Mouse (Mus musculus): Measurements from ENCODE around the gene Smarca2.

DNA sequence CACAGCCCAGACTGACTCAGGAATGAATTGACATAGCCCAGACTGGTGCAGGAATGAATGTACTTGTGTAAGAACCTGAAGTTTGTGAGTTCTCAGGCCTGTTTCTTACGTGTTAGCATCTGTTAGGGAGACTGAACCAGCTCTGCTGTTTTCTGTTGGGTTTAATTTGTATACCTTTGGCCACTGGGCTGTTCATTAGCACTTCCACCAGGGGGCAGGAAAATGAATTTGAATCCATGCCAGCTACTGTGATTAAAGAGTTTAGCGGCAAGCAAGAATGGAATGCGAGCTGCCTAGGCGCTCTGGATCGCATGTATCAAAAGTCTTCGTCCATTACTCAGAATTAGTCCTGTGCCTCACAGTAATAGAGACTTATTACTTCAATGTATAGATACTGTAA, 113.4 kb downstream of the Smarca2 start:
- TF ChIP-seq CTCF (IDR thresholded peaks at IDR 0.05; ENCODE audit: borderline replicate concordance, insufficient read depth, low read depth, low read length) (peak; percentile 57; the same call in 1 of the 2 replicates), POLR2A (IDR thresholded peaks at IDR 0.05; ENCODE audit: borderline replicate concordance, insufficient read depth, low read length) (no peak)
